Mouse (Mus musculus) retina, postnatal 7 days (tissue): ENCODE measurements around the gene Gm33543.

Experiments
- DNase-seq: peaks from one replicate; pipeline ENCODE4 v3.0.0-alpha.2; 2012; ENCODE audit warnings: low read depth, low spot score

Gene Gm33543

DNA sequence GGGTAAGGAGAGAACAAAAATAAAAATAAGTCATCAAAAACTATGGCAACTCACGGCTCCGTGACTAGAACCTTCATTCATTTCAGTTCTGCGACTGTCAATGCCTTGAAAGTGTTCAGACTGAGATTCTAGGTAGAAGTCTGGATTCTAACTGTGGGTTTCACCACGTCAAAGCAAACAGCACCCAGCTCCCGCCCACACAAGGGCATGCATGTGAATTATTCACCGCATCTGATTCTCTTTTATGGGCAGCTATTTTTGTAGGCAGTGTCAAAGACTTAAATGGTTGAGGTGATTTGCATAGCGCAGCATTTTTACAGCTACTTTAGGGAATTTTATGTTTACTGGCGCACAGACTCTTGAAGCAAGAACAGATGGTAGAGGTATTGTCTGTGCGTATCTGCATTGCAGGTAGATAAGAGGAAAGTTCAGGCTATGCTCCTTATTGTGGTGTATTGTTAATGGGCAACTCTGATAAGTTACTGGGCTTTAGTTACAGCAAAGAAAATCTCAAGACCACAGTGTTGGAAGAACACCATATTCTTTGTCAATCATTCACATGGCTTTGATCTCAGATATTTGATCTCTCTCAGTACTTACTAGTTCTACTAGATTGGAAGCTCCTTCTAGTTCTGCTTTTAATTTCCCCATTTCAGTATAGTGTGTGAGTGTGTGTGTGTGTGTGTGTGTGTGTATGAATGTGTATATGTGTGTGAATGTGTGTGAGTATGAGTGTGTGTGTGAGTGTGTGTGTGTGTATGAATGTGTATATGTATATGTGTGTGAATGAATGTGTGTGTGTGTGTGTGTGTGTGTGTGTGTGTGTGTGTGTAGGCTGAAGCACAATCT is at the start of gene Gm33543:
TSS of gene Gm33543 (minus strand) at position 142 of the 849 bp plus-strand sequence.
- DNase-seq, result no peak

DNA sequence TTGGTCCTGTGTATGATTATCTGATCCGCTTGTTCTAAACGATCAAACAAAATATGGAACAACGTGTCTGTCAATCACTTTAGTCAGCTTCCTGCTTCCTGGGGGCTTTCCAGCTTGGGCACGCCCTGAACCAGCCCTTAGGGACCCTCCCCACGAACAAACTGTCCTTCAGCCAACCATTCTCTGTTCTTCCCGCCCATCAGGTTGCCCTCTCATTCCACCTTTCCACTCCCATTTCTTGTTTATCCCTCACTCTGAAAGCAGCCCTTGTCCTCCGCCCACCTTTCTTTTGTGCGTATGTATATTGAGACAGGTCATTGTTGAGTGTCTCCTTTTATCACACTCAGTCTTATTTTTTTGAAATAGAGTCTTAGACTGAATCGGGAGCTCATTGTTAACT is 49.4 kb upstream of the Gm33543 start:
- no peak for DNase-seq

DNA sequence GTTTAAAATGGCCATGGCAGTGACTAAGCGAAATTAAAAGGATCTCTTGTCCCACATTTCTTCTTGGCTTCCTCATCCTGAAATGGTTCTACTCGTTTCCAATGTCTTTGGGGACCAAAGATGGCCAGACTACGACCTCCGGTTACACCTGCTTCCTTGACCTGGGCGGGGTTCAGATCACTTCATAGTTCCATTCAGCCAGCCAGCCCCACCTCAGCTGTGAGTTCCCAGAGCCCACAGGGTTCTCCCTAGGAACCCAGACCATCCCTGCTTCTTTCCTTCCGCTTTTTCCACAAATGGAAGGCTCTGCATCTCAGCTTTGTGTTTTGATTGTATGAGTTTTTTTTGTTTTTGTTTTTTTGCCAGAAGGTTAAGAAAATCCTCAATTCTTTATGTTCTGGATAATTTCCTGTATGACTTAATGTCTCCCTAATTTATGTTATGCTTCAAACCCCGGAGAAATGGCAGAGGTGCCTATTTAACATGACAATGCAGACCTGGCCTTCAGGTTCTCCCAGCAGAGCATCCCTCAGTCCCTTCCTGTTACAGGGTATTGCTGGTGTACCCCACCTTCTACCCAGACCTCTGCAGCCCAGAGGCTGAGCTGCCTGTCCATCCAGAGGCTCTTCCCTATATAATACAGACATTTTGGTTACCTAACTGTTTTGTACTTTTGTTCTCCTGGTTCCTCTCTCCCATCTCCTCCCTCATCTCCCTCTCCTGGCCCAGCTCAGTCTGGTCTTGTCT is 48.7 kb upstream of the Gm33543 start:
- no peak for DNase-seq

DNA sequence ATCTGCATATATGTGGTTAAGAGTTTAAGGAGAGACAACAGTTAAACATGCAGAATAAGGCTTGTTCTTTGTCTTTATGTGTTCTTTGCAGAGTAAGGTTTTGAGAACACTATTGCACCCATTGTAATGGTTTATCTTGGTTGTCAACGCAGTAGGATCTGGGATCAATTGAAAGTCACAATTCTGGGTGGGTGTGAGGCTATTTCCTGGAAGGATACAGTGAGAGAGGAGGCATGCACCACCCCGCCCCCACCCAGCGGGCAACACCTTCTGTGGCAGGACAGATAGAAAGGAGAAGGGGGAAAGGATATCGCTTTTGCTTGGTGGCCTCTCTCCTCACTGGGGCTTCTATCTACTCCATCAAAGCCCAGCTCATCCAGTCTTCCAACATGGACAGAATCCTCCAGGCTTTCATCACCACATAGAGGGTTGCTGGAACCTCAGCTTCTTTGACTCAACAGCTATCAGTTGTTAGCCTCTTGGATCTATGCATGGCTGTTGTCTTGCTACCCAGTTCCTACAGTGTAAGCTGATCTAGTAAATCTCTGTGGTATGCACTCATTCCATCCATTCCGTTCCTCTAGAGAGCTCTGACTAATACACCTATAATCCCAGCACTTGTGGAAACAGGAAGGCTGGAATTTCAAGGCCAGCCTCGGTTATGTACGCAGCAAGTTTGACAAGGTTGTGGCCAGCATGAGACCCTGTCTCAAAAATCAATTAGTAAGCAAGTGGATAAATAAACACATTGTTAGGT is 41.2 kb upstream of the Gm33543 start:
- no peak for DNase-seq

DNA sequence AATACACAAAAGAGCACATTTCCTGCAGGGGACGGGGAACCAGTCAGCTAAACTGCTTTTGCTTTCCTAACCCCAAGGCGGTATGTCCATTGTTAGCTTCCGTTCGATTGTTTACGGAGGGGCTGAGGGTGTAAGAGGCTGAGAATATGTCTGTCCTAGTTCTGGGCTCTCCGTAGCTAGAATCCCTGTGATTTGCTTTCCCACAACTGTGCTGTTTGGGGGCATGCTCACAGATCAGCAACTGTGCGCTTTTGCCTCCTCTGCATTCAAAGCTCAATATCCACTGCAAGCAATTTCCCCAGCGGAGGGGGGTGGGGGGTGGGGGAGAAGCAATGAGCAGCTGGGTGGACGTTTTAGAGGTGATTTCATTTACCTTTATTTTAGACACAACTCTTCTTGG is 39.3 kb upstream of the Gm33543 start:
- DNase-seq, result no peak

DNA sequence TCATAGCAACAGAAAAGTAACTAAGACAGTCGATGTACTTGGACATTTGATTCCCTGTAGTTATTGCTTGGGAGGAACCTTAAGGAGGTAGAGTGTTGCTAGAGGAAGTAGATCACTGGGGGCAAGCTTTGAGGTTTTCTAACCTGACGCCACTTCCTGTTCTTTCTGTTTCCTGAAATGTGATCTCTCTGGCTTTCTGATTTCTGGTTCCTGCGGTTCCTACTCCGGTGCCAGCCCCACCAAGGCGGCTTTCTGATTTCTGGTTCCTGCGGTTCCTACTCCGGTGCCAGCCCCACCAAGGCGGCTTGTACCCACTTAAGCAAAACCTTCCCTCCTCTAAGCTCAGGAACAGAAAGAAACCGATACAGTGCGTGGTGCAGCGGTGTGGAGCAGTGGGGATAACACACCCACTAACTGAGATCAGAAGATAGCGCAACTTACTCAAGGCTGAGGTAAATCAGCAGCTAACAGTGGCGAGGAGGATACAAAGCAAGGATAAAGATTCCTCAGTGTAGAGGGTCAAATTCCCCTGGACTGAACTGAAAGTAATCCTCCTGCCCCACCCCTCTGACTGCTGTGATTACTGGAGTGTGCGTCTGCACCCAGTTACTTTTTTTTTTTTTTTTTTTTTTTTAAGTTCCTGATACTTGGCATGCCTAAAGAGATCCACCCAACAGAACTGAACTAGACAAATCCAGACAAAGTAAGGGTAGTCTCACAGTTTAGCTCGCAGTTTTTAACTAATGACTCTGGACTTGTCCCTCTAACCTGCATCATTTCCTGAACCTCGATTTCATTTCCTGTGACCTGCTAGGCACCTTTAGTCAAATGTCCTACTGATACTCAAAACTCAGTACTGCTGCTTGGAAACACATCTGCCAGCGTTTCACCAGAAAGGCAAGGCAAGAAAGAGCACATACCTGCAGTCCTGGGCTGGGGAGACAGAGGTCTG is 37.5 kb upstream of the Gm33543 start:
- DNase-seq, result no peak

DNA sequence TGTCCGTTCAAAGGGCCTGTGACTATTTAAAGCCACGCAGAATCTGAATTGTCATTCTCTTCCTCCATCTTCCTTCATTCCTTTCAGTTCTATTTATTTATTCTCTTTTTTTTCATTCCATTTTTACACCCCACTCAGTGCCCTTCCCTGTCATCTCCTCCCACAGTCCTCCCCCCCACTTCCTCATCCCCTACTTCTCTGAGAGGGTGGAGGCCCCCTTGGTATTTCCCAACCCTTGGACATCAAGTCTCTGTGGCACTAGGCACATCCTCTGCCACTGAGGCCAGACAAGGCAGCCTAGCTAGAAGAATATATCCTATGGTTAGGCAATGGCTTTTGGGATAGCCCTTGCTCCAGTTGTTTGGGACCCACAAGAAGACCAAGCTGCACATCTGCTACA is 28.1 kb upstream of the Gm33543 start:
- DNase-seq, result no peak

DNA sequence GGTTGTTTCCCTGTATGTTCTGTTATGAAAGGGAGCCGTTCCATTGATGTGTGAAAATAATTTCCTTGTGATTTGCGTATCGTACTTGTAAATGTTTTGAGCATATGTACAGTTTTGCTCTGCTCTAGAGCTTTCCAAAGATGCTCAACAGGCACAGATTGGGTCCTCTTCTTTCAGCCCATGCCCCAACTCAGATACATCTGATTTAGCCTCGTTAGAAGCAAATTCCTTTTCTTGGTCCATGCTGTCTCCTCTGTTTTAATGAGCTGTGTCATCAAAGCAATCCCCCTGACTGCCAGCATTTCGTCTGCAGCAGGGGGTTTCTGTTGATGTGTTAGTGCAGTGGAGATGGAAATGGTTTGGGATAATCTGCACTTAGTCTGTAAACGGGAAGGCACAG is 25.6 kb upstream of the Gm33543 start:
- no peak for DNase-seq

DNA sequence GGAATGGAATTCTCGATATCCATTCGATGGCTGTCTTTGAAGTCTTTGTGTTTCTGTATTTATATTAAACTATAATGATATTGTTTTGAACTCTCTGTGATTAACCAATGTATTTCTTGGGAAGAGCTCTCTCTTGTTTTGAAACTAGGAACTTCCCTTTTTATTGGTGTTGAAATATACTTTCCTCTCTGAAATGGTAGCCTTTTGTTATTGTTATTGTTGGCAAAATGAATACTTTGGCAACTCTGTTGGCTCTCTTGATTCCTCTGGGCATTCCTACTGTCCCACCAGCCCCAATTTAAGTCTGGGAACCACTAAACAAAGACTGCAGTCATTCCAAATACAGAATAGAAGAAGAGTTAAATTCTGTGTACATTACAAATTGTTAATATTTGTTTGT is 24.9 kb upstream of the Gm33543 start:
- no peak for DNase-seq

DNA sequence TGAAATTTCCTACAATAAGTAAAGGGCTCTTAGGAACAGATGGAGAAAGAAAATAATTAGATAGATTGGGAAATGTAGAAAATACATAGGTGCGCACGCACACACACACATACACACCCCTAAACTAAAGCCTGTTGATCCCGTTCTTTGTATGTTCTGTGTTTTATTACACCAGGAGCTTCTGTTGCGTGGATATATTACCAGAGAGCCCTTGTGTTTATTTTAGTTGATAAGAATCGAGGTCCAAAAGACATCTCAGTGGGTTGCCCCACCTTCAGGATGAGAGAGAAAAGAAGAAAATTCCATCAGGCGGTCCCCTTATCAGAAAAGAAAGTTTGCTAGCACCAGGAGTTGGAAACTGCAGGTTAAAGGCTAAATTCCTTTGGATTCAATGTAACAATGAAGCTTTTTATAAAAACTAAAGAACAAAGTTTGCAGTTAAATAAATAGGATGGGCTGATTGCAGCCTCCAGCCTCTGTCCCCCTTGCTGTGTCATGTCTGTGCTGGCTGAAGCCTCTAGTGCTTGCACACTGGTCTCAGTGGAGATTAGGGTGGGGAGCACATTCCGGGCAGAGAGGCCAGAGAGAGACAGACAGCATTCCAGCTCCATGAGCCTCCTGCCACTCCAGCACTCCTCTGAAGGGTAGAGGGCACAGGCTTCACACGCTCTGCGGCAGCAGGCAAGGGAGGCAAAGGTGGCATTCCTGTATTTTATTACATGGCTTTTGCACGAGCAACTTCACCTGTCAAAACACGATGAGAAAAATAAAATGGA is 21.8 kb upstream of the Gm33543 start:
- no peak for DNase-seq

DNA sequence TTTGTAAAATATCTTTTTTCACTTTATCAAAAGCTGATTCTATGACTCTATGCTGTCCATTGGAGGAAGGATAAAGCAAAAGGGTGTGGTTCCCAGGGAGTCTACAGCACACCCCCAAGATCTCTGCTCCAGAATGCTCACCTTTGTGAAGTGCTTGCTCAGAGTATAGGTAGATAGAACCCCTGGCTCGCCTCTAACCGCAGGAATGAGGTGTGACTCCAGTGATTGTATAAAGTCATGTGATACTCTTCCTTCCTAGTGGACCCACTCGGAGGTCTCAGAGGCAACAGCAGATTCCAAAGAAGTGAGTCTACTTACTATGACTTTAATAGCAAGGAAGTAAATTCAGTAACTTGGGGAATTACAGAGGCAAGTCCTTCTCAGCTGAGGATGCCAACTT is 19.9 kb upstream of the Gm33543 start:
- DNase-seq, result no peak

DNA sequence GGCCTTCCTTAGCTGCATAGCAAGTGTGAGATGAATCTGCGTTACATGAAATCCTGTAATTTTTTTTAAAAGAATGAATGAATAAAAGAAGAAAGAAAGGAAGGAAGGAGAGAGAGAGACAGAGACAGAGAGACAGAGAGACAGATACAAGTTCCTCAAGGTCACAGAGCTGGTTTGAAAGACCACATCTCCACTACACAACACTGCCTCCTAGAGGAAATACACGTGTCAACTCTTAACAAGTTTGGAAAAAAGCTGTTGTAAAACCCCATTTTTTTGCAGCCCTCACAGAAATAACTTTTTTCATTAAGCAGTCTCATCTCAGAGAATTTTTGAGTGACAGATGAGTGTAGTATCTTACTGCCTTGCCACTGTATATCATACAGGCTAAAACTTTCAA is 15.4 kb upstream of the Gm33543 start:
- peak; percentile 20 for DNase-seq

DNA sequence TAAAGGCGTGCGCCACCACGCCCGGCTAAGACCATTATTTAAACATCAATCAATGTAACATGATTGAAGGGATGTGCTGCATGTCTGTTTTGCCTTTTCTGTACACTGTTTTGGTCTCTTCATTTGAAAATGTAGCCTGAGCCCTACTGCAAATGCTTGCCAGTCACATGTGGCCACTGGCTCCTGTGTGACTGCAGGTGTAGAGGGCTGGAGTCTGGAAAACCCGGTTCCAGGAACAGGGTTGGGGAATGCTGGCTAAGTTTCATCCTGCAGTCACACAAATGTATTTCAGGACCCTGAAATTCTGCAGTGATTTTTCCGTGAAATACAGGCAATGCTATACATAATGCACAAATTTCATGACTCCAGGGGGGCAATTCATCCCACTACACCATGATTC is 12.7 kb upstream of the Gm33543 start:
- no peak for DNase-seq

DNA sequence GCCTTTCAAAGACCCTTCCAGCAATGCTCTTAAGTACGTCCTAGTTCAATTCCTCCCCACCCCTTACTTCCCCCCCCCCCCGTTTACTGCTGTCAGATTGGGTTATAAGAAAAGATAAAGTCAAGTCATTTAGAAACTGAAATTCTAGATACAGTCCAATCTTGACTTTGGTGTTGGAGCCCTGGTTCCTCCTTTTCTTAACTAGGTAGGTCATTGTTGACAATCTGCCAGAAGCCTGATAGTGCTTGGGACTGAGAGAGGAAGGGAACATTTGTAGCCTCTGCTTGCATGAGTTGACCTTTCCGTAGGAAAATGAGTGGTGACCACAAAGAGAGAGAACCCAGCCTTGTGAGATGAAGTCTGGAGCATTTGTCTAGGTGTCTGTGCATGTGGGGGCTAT is 7.8 kb upstream of the Gm33543 start:
- DNase-seq, result no peak

DNA sequence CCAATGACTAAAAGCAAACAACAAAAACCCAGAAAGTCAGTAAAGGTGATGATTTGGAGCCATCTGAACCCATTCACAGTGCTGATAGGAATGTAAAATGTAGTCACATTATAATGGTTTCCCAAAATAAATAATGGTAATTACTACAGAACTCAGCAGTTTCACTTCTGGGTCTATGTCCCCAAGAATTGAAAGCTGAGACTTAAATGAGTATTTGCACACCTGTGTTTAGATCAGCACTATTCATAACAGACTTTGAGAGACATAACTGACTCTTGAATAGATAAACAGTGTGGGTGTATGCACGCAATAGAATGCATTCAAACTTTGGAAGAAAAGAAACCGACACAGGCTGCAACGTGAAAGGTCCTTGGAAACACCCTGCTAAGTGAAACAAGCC is 4.0 kb upstream of the Gm33543 start:
- DNase-seq, result no peak

DNA sequence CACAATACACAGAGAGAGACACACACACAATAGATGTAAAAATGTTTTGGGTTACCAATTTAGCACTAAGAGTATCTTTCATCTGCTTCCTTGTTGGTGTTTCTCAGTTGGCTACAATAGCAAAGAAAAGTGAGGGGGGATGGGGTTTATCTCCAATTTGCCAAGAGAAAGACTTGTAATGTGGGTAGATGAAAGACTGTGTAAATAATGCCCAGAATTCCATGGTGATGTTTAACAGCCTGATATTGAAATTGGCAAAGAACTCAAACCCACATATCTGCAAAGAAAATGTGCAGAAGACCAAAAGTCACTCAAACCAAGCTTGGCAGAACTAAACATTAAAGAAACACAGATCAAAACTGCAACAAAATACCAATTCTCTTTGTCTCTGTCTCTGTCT is 3.6 kb upstream of the Gm33543 start:
- no peak for DNase-seq

DNA sequence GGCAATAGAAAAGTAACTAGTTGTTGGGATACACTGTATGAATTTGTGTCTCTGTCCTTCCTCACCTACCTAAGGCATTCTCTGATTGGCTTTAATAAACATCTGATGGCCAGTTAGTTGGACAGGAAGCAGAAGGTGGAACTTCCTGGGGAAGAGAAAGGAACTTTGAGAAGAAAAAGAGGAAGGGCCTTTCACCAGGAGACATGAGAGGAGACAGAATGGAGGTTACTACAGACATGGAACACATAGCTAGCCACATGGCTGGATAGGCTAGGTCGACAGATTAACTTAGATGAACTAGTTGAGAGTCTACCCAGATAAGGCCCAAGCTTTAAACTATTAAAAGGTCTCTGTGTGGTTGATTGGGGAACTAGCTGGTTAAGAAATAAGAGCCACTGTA is 1.1 kb upstream of the Gm33543 start:
- DNase-seq, result no peak

DNA sequence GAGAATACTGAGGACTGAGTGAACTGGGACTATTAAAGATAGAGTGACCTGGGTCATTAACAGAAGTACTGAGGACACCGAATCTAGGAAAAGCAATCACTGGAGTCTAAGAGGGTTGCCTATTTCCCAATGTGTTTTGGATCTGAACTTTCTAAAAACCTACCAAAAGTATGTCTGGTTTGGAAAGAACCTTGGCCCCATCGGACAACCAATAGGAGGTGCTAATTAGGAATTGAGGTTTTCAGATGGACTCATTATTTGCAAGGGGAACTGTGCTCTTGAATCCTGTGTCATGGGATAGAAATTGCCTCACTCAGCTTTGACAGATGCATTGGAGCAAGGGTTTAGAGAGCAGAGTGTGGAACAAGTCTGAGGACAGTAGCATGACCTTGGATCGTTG is 1.5 kb downstream of the Gm33543 start:
- no peak for DNase-seq

DNA sequence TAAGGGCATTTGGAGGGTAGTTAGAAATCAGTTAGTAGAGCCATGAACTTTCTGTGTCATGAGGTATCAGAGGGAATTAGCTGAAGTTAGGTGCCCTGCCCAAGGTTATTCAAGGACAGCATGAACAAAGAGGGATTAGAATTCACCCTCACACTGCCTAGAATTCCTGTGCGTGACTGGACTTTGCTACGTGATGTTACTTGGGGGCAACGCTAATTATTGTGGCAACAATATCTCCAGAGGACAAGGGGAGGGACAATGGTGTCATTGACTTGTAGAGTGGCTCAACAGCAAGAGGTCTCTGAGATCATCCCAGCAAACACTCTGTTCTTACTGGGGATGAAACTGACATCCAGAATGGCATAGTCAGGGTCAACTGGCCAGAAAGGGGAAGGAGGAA is 2.9 kb downstream of the Gm33543 start:
- DNase-seq, result no peak

DNA sequence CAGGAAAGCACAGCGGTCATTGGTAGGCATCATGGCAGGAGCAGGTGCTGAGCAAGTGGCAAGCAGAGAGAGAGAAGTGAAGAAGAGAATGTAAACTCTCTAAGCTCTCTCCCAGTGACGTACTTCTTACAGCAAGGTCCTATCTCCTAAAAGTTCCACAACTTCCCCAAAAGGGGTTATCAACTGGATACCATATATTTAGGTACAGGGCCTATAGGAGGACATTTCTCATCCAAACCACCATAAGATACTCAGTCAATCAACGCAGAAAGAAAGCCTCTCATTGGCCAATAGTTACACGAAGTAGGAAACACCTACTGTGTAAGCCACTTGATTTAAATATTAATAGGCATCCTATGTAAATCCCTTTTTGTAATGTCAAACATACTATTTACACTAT is 3.7 kb downstream of the Gm33543 start:
- DNase-seq, result no peak
